Mouse (Mus musculus) forebrain, embryonic 13.5 days (tissue): ENCODE data around the gene Fbxl19. TPM values are rescaled to one million over a fixed set of nuclear protein-coding genes. Genes with fewer than 3 reads are reported as not detected.
A peak's percentile ranks its signal among the peaks of the same experiment; 100 is the strongest.

Experiments
- ATAC-seq: fragments of 200-750 bp; cut with Nextera tagmentation; 2 replicates; pipeline ENCODE4 v1.8.0; 2017
- H3K27ac ChIP-seq: fragments of 300-500 bp; sonication (generic); 2 replicates; pipeline ENCODE4 v1.5.1; 2015; ENCODE audit warnings: inconsistent platforms, mild to moderate bottlenecking, moderate library complexity
- H3K27me3 ChIP-seq: fragments of 300-500 bp; sonication (generic); 2 replicates; pipeline ENCODE4 v1.6.1; 2015; ENCODE audit warnings: mild to moderate bottlenecking, inconsistent platforms
- H3K36me3 ChIP-seq: fragments of 300-500 bp; sonication (generic); 2 replicates; pipeline ENCODE4 v1.6.1; 2015; ENCODE audit warnings: mild to moderate bottlenecking, inconsistent platforms; ENCODE audit not compliant: poor library complexity, severe bottlenecking
- H3K4me1 ChIP-seq: fragments of 300-500 bp; sonication (generic); 2 replicates; pipeline ENCODE4 v1.6.1; 2015; ENCODE audit warnings: inconsistent platforms
- H3K4me2 ChIP-seq: fragments of 300-500 bp; sonication (generic); 2 replicates; pipeline ENCODE4 v1.6.1; 2015; ENCODE audit warnings: inconsistent platforms, mild to moderate bottlenecking, moderate library complexity
- H3K4me3 ChIP-seq: fragments of 300-500 bp; sonication (generic); 2 replicates; pipeline ENCODE4 v1.5.1; 2015; ENCODE audit warnings: mild to moderate bottlenecking, inconsistent platforms
- H3K9ac ChIP-seq: fragments of 300-500 bp; sonication (generic); 2 replicates; pipeline ENCODE4 v1.6.1; 2015; ENCODE audit warnings: mild to moderate bottlenecking, inconsistent platforms
- H3K9me3 ChIP-seq: fragments of 300-500 bp; sonication (generic); replicated peaks from 2 replicates; pipeline ENCODE4 v1.6.1; 2016; ENCODE audit warnings: inconsistent platforms
- WGBS: fragments of 180-500 bp; shearing (Covaris S2); methylation state at CpG from one replicate; pipeline ENCODE4 v1.1.7; 2015; 5-methylcytosine and 5-hydroxymethylcytosine counted together
- polyA plus RNA-seq: library from polyadenylated mRNA; unstranded; fragments of >200 nt; fragmentation: Nextera tagmentation; extraction: Ambion mirVana; gene quantifications from 2 replicates; pipeline ENCODE4 v1.2.1, GENCODE M21; 2015

The Fbxl19 gene
- polyA plus RNA-seq, 1 experiment from 2014 or later, result 7.7 TPM

- H3K36me3 ChIP-seq, result peaks cover 22% of the 10 kb centered on the region
- under 1% methylated on average over 19 of the region's 19 CpGs for WGBS
- peak overlapping the region; percentile 60 for H3K9ac ChIP-seq
- ATAC-seq, result peak; percentile 92
- no peaks in the 10 kb centered on the region for H3K27me3 ChIP-seq
- H3K4me2 ChIP-seq, result peak overlapping the region; percentile 89
- peak overlapping the region; percentile 93 for H3K4me3 ChIP-seq
- H3K27ac ChIP-seq, result peak overlapping the region; percentile 91
- peaks cover 20% of the 10 kb centered on the region for H3K4me1 ChIP-seq
- H3K9me3 ChIP-seq, result no peaks in the 10 kb centered on the region
Measured at GRCm38 (mm10) chr7:127745251-127745651, 908 bp downstream of the Fbxl19 start.

- H3K4me2 ChIP-seq, result peak overlapping the region; percentile 89
- peak overlapping the region; percentile 91 for H3K27ac ChIP-seq
- no peaks in the 10 kb centered on the region for H3K27me3 ChIP-seq
- ATAC-seq, result peak; percentile 88
- H3K9me3 ChIP-seq, result no peaks in the 10 kb centered on the region
- peaks cover 20% of the 10 kb centered on the region for H3K4me1 ChIP-seq
- WGBS, result under 1% methylated on average over 35 of the region's 39 CpGs
- peak overlapping the region; percentile 93 for H3K4me3 ChIP-seq
- peak overlapping the region; percentile 93 for H3K9ac ChIP-seq
- H3K36me3 ChIP-seq, result peaks cover 28% of the 10 kb centered on the region
Measured at GRCm38 (mm10) chr7:127745652-127746493, 1.5 kb downstream of the Fbxl19 start.

- WGBS, result under 1% methylated on average over 43 of the region's 62 CpGs
- Histone ChIP-seq H3K36me3 (peaks cover 38% of the 10 kb centered on the region), H3K9ac (peak overlapping the region; percentile 93), H3K4me1 (peaks cover 20% of the 10 kb centered on the region), H3K27ac (peak overlapping the region; percentile 86), H3K4me3 (peak overlapping the region; percentile 93), H3K27me3 (no peaks in the 10 kb centered on the region), H3K9me3 (no peaks in the 10 kb centered on the region), H3K4me2 (peak overlapping the region; percentile 89)
- ATAC-seq, result no peak
Measured at GRCm38 (mm10) chr7:127746494-127747491, 2.5 kb downstream of the Fbxl19 start.

- Histone ChIP-seq H3K9me3 (no peaks in the 10 kb centered on the region), H3K9ac (peak overlapping the region; percentile 93), H3K36me3 (peaks cover 47% of the 10 kb centered on the region), H3K4me1 (peaks cover 20% of the 10 kb centered on the region), H3K27me3 (no peaks in the 10 kb centered on the region), H3K4me2 (peak overlapping the region; percentile 89), H3K4me3 (peak overlapping the region; percentile 93), H3K27ac (peak overlapping the region; percentile 86)
- WGBS, result 28% methylated on average over 6 of the region's 6 CpGs
- no peak for ATAC-seq
Measured at GRCm38 (mm10) chr7:127747559-127748234, 3.4 kb downstream of the Fbxl19 start.

GRCm38 (mm10) chr7:127748235-127748560, 3.9 kb downstream of the Fbxl19 start:
- Histone ChIP-seq H3K9ac (peak overlapping the region; percentile 93; the same call in 1 of the 2 replicates), H3K9me3 (no peaks in the 10 kb centered on the region), H3K4me3 (peak overlapping the region; percentile 93; the same call in 1 of the 2 replicates), H3K4me1 (peaks cover 24% of the 10 kb centered on the region), H3K36me3 (peaks cover 52% of the 10 kb centered on the region), H3K27me3 (no peaks in the 10 kb centered on the region), H3K4me2 (peak overlapping the region; percentile 89), H3K27ac (no peak overlapping the region)
- ATAC-seq, result no peak
- WGBS, result 92% methylated on average over 28 of the region's 28 CpGs

- H3K27ac ChIP-seq, result no peak overlapping the region
- WGBS, result 87% methylated on average over 18 of the region's 19 CpGs
- no peaks in the 10 kb centered on the region for H3K27me3 ChIP-seq
- 0 out of 2 replicates have a peak overlapping the region, but pooled peaks have one; percentile 0 for H3K4me3 ChIP-seq
- no peak for ATAC-seq
- peaks cover 21% of the 10 kb centered on the region for H3K4me1 ChIP-seq
- H3K4me2 ChIP-seq, result no peak overlapping the region
- H3K9me3 ChIP-seq, result no peaks in the 10 kb centered on the region
- H3K36me3 ChIP-seq, result peaks cover 74% of the 10 kb centered on the region
- no peak overlapping the region for H3K9ac ChIP-seq
Measured at GRCm38 (mm10) chr7:127750131-127751127, 6.1 kb downstream of the Fbxl19 start.

- ATAC-seq, result no peak
- Histone ChIP-seq H3K9ac (no peak overlapping the region), H3K4me2 (no peak overlapping the region), H3K9me3 (no peaks in the 10 kb centered on the region), H3K4me1 (peaks cover 21% of the 10 kb centered on the region), H3K36me3 (peaks cover 86% of the 10 kb centered on the region), H3K27me3 (no peaks in the 10 kb centered on the region), H3K4me3 (no peak overlapping the region), H3K27ac (no peak overlapping the region)
- 96% methylated on average over 5 of the region's 5 CpGs for WGBS
Measured at GRCm38 (mm10) chr7:127751619-127752018, 7.3 kb downstream of the Fbxl19 start.

GRCm38 (mm10) chr7:127752069-127752468, 7.7 kb downstream of the Fbxl19 start:
- ATAC-seq, result no peak
- no peak overlapping the region for H3K27ac ChIP-seq
- H3K9me3 ChIP-seq, result no peaks in the 10 kb centered on the region
- 0 out of 2 replicates have a peak overlapping the region, but pooled peaks have one; percentile 4 for H3K9ac ChIP-seq
- no peak overlapping the region for H3K4me2 ChIP-seq
- H3K36me3 ChIP-seq, result peaks cover 90% of the 10 kb centered on the region
- peaks cover 20% of the 10 kb centered on the region for H3K4me1 ChIP-seq
- 93% methylated on average over 27 of the region's 27 CpGs for WGBS
- H3K4me3 ChIP-seq, result no peak overlapping the region
- no peaks in the 10 kb centered on the region for H3K27me3 ChIP-seq

GRCm38 (mm10) chr7:127753158-127753557, 8.8 kb downstream of the Fbxl19 start:
- Histone ChIP-seq H3K4me2 (no peak overlapping the region), H3K27ac (no peak overlapping the region), H3K4me3 (no peak overlapping the region), H3K9me3 (no peaks in the 10 kb centered on the region), H3K36me3 (peaks cover 100% of the 10 kb centered on the region), H3K9ac (no peak overlapping the region), H3K27me3 (no peaks in the 10 kb centered on the region), H3K4me1 (peaks cover 9% of the 10 kb centered on the region; the same call in 1 of the 2 replicates)
- no peak for ATAC-seq
- 78% methylated on average over 5 of the region's 5 CpGs for WGBS

GRCm38 (mm10) chr7:127753741-127754140, 9.4 kb downstream of the Fbxl19 start:
- Histone ChIP-seq H3K4me2 (no peak overlapping the region), H3K27me3 (no peaks in the 10 kb centered on the region), H3K4me1 (peaks cover 9% of the 10 kb centered on the region; the same call in 1 of the 2 replicates), H3K9ac (no peak overlapping the region), H3K4me3 (no peak overlapping the region), H3K9me3 (no peaks in the 10 kb centered on the region), H3K36me3 (peaks cover 100% of the 10 kb centered on the region), H3K27ac (no peak overlapping the region)
- WGBS, result 90% methylated on average over 7 of the region's 7 CpGs
- ATAC-seq, result no peak
